Mouse (Mus musculus) forebrain, embryonic 11.5 days (tissue): Measurements from ENCODE around the gene Olfr522. TPM values are rescaled to one million over a fixed set of nuclear protein-coding genes. Genes with fewer than 3 reads are reported as not detected.

Experiments
- ATAC-seq: fragments of 200-750 bp; cut with Nextera tagmentation; replicated peaks from 2 replicates; pipeline ENCODE4 v1.8.0; 2017; ENCODE audit warnings: moderate TSS enrichment; ENCODE audit not compliant: low FRiP score
- DNase-seq: peaks from one replicate; pipeline ENCODE4 v3.0.0-alpha.2; 2017; ENCODE audit warnings: low spot score
- H3K27ac ChIP-seq: fragments of 300-500 bp; sonication (generic); 2 replicates; pipeline ENCODE4 v1.5.1; 2014; ENCODE audit warnings: low read depth, low read length
- H3K27me3 ChIP-seq: fragments of 300-500 bp; sonication (generic); 2 replicates; pipeline ENCODE4 v1.6.1; 2014; ENCODE audit warnings: mild to moderate bottlenecking, low read length, mixed read lengths; ENCODE audit not compliant: control insufficient read depth, insufficient read depth
- H3K36me3 ChIP-seq: fragments of 300-500 bp; sonication (generic); 2 replicates; pipeline ENCODE4 v1.6.1; 2014; ENCODE audit warnings: mild to moderate bottlenecking, low read length, moderate library complexity, mixed read lengths; ENCODE audit not compliant: control insufficient read depth, insufficient read depth
- H3K4me1 ChIP-seq: fragments of 300-500 bp; sonication (generic); replicated peaks from 2 replicates; pipeline ENCODE4 v1.6.1; 2014; ENCODE audit warnings: low read length, mixed read lengths; ENCODE audit not compliant: control insufficient read depth, insufficient read depth
- H3K4me2 ChIP-seq: fragments of 300-500 bp; sonication (generic); 2 replicates; pipeline ENCODE4 v1.6.1; 2014; ENCODE audit warnings: low read depth, mild to moderate bottlenecking, low read length, moderate library complexity, mixed read lengths; ENCODE audit not compliant: severe bottlenecking
- H3K4me3 ChIP-seq: fragments of 300-500 bp; sonication (generic); 2 replicates; pipeline ENCODE4 v1.5.1; 2014; ENCODE audit warnings: low read depth, low read length
- H3K9ac ChIP-seq: fragments of 300-500 bp; sonication (generic); 2 replicates; pipeline ENCODE4 v1.6.1; 2014; ENCODE audit warnings: low read length
- H3K9me3 ChIP-seq: fragments of 300-500 bp; sonication (generic); 2 replicates; pipeline ENCODE4 v1.6.1; 2016; ENCODE audit warnings: low read length, mixed read lengths; ENCODE audit not compliant: control insufficient read depth
- WGBS: fragments of 180-500 bp; shearing (Covaris S2); extraction: QIAGEN DNeasy Blood & Tissue Kit; methylation state at CpG from one replicate; pipeline ENCODE4 v1.1.7; 2014; 5-methylcytosine and 5-hydroxymethylcytosine counted together
- polyA plus RNA-seq: library from polyadenylated mRNA; unstranded; fragments of >200 nt; fragmentation: Nextera tagmentation; extraction: Ambion mirVana; gene quantifications from 2 replicates; pipeline ENCODE4 v1.2.1, GENCODE M21; 2014

The Olfr522 gene
- polyA plus RNA-seq, 1 experiment from 2014 or later = not detected

- no peak for DNase-seq
- H3K27ac ChIP-seq = 0 out of 2 replicates have a peak within 1 kb of the TSS, but pooled peaks have one; percentile 3
Observed at GRCm38 (mm10) chr7:140115583-140116328, 48.8 kb downstream of the Olfr522 start, which contains the start of gene Paox. Gene Paox, plus strand, starts transcription at chr7:140115799.

DNA sequence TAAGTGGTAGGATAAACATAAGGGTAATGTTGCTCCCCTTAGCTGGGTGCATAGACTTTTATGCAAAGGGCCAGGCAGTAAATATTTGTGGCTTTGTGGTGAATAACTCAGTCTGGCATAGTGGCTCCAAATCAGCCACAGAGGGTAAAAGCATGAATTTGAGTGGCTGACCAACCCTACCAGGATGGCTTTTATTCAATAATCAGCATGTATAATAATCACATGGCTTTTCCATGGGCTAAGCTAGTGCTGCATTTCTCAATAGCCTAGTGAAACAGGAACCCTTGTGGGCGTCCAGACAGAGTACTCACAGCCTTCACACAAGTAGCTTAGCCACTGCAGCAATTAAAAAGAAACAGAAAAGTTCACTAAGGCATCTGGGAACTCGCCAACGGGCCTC lies 52.6 kb downstream of the Olfr522 start:
- Histone ChIP-seq H3K36me3 (peaks cover 3% of the 10 kb centered on the region; the same call in 1 of the 2 replicates), H3K4me3 (no peak overlapping the region), H3K9ac (no peak overlapping the region), H3K4me2 (no peak overlapping the region), H3K27me3 (no peaks in the 10 kb centered on the region), H3K27ac (no peak overlapping the region), H3K4me1 (no peaks in the 10 kb centered on the region), H3K9me3 (no peaks in the 10 kb centered on the region)
- ATAC-seq (no peak), DNase-seq (no peak)
- 73% methylated on average over 3 of the region's 3 CpGs for WGBS

More at GRCm38 (mm10) chr7:140115583-140116328, 48.8 kb downstream of the Olfr522 start, which contains the start of gene Paox:
- 3% methylated on average over 23 of the region's 23 CpGs for WGBS
- Histone ChIP-seq H3K9me3 (no peaks in the 10 kb centered on the region), H3K27me3 (no peaks in the 10 kb centered on the region), H3K4me2 (peak within 1 kb of the TSS; percentile 68), H3K4me1 (no peaks in the 10 kb centered on the region), H3K9ac (peak within 1 kb of the TSS; percentile 80), H3K4me3 (peak within 1 kb of the TSS; percentile 56), H3K36me3 (peaks cover 3% of the 10 kb centered on the region; the same call in 1 of the 2 replicates)
- peak; percentile 72 for ATAC-seq

Other genes with a start within 250 kb of the Olfr522 start
- not detected in 2 replicates for gene Utf1, start 221.0 kb downstream of the Olfr522 start, polyA plus RNA-seq
- gene 6430531B16Rik, start 186.0 kb downstream of the Olfr522 start, polyA plus RNA-seq = 0.35 and 0.77 TPM in 2 replicates
- gene Adam8, start 172.2 kb downstream of the Olfr522 start, polyA plus RNA-seq = 3.0 and 3.6 TPM in 2 replicates
- gene Zfp511, start 128.4 kb downstream of the Olfr522 start, polyA plus RNA-seq = 42.6 and 48.2 TPM in 2 replicates
- 75.6 and 78.0 TPM in 2 replicates for gene Tubgcp2, start 128.1 kb downstream of the Olfr522 start, polyA plus RNA-seq
- 2.4 and 2.6 TPM in 2 replicates for gene Msx3, start 115.7 kb downstream of the Olfr522 start, polyA plus RNA-seq
- gene Caly, start 82.2 kb downstream of the Olfr522 start, polyA plus RNA-seq = 7.2 and 7.9 TPM in 2 replicates
- gene Prap1, start 71.4 kb downstream of the Olfr522 start, polyA plus RNA-seq = not detected in 2 replicates
- 13.5 and 15.8 TPM in 2 replicates for gene Fuom, start 62.3 kb downstream of the Olfr522 start, polyA plus RNA-seq
- gene Paox, start 49.0 kb downstream of the Olfr522 start, polyA plus RNA-seq = 12.4 and 13.0 TPM in 2 replicates
- gene Echs1, start 48.3 kb downstream of the Olfr522 start, polyA plus RNA-seq = 143 and 147 TPM in 2 replicates
- gene Mtg1, start 27.2 kb downstream of the Olfr522 start, polyA plus RNA-seq = 27.8 and 34.1 TPM in 2 replicates
- 0.68 and 0.71 TPM in 2 replicates for gene Sprn, start 9.9 kb downstream of the Olfr522 start, polyA plus RNA-seq
- gene Olfr523, start 8.5 kb upstream of the Olfr522 start, polyA plus RNA-seq = not detected in 2 replicates
- gene Olfr524, start 41.2 kb upstream of the Olfr522 start, polyA plus RNA-seq = not detected in 2 replicates
- 0.05 TPM in 1 of 2 replicates, not detected in the other for gene Cd163l1, start 53.5 kb upstream of the Olfr522 start, polyA plus RNA-seq
- not detected in 2 replicates for gene 5830411N06Rik, start 82.5 kb upstream of the Olfr522 start, polyA plus RNA-seq
- not detected in 2 replicates for gene Olfr525, start 156.1 kb upstream of the Olfr522 start, polyA plus RNA-seq
- not detected in 2 replicates for gene Olfr527, start 169.3 kb upstream of the Olfr522 start, polyA plus RNA-seq
- gene Olfr60, start 196.9 kb upstream of the Olfr522 start, polyA plus RNA-seq = not detected in 2 replicates
- not detected in 2 replicates for gene Olfr530, start 211.6 kb upstream of the Olfr522 start, polyA plus RNA-seq
- gene Olfr531, start 238.2 kb upstream of the Olfr522 start, polyA plus RNA-seq = not detected in 2 replicates